Mouse (Mus musculus): ENCODE results near the gene Cand1. TPM values are rescaled to one million over a fixed set of nuclear protein-coding genes. Genes with fewer than 3 reads are reported as not detected.
A peak's percentile ranks its signal among the peaks of the same experiment; 100 is the strongest.

Cand1 gene
- total RNA-seq (2014; rRNA removed) = 84.9 and 116 TPM in 2 replicates
- 28.2 and 30.7 TPM in 2 replicates for polyA plus RNA-seq (2015; fragmentation: Nextera tagmentation; extraction: Ambion mirVana)

GRCm38 (mm10) chr10:119239969-119240721 is at the start of gene Cand1:
Cand1 (minus strand) TSS chr10:119240055.
- H3K9me3 ChIP-seq (ENCODE audit: low read length) = no peaks in the 10 kb centered on the region
- H3K4me2 ChIP-seq (ENCODE audit: low read depth, low read length, poor library complexity, severe bottlenecking) = peak within 1 kb of the TSS; percentile 77
- ATAC-seq (ENCODE audit: low FRiP score) (peak; percentile 99), DNase-seq (ENCODE audit: low spot score) (peak; percentile 99)
- no peak; the same call in 1 of the 2 replicates for TF ChIP-seq CTCF (IDR thresholded peaks at IDR 0.05)
- peak within 1 kb of the TSS; percentile 98 for H3K9ac ChIP-seq (replicated peaks; ENCODE audit: low read length, poor library complexity, severe bottlenecking)
- WGBS = 1% methylated on average over 63 of the region's 67 CpGs
- H3K36me3 ChIP-seq (ENCODE audit: insufficient read depth, low read length) = no peaks in the 10 kb centered on the region
- peak within 1 kb of the TSS; percentile 98 for H3K4me3 ChIP-seq (ENCODE audit: low read depth, low read length)
- peaks cover 9% of the 10 kb centered on the region for H3K4me1 ChIP-seq (ENCODE audit: insufficient read depth, low read length)
- H3K27ac ChIP-seq (ENCODE audit: low read depth, low read length) = peak within 1 kb of the TSS; percentile 96
- H3K27me3 ChIP-seq (ENCODE audit: insufficient read depth, low read length) = no peaks in the 10 kb centered on the region

- Histone ChIP-seq H3K27me3 (ENCODE audit: insufficient read depth, low read length) (no peaks in the 10 kb centered on the region), H3K4me3 (ENCODE audit: low read depth, low read length) (no peak overlapping the region), H3K9me3 (ENCODE audit: low read length) (no peaks in the 10 kb centered on the region), H3K9ac (replicated peaks; ENCODE audit: low read length, poor library complexity, severe bottlenecking) (no peak overlapping the region), H3K27ac (ENCODE audit: low read depth, low read length) (no peak overlapping the region), H3K4me2 (ENCODE audit: low read depth, low read length, poor library complexity, severe bottlenecking) (no peak overlapping the region), H3K4me1 (ENCODE audit: insufficient read depth, low read length) (no peaks in the 10 kb centered on the region), H3K36me3 (ENCODE audit: insufficient read depth, low read length) (no peaks in the 10 kb centered on the region)
- DNase-seq (ENCODE audit: low spot score) = no peak
- 93% methylated on average over 10 of the region's 10 CpGs for WGBS
- TF ChIP-seq CTCF (IDR thresholded peaks at IDR 0.05) = no peak
- ATAC-seq (ENCODE audit: low FRiP score) = no peak
Measured at GRCm38 (mm10) chr10:119278871-119279270, 39.0 kb upstream of the Cand1 start.

- ATAC-seq (ENCODE audit: low FRiP score) = no peak
Measured at GRCm38 (mm10) chr10:119274333-119274732, 34.5 kb upstream of the Cand1 start.

GRCm38 (mm10) chr10:119272536-119272935 is 32.7 kb upstream of the Cand1 start:
- no peak for ATAC-seq (ENCODE audit: low FRiP score)
- Histone ChIP-seq H3K4me2 (ENCODE audit: low read depth, low read length, poor library complexity, severe bottlenecking) (no peak overlapping the region), H3K27ac (ENCODE audit: low read depth, low read length) (no peak overlapping the region), H3K9ac (replicated peaks; ENCODE audit: low read length, poor library complexity, severe bottlenecking) (no peak overlapping the region), H3K9me3 (ENCODE audit: low read length) (no peaks in the 10 kb centered on the region), H3K4me1 (ENCODE audit: insufficient read depth, low read length) (no peaks in the 10 kb centered on the region), H3K36me3 (ENCODE audit: insufficient read depth, low read length) (no peaks in the 10 kb centered on the region), H3K4me3 (ENCODE audit: low read depth, low read length) (no peak overlapping the region), H3K27me3 (ENCODE audit: insufficient read depth, low read length) (no peaks in the 10 kb centered on the region)
- WGBS = 89% methylated on average over 10 of the region's 10 CpGs
- DNase-seq (ENCODE audit: low spot score) = no peak
- TF ChIP-seq CTCF (IDR thresholded peaks at IDR 0.05) = no peak

More at GRCm38 (mm10) chr10:119274333-119274732, 34.5 kb upstream of the Cand1 start:
- Histone ChIP-seq H3K4me3 (ENCODE audit: low read depth, low read length) (no peak overlapping the region), H3K4me1 (ENCODE audit: insufficient read depth, low read length) (no peaks in the 10 kb centered on the region), H3K9ac (replicated peaks; ENCODE audit: low read length, poor library complexity, severe bottlenecking) (no peak overlapping the region), H3K9me3 (ENCODE audit: low read length) (no peaks in the 10 kb centered on the region), H3K4me2 (ENCODE audit: low read depth, low read length, poor library complexity, severe bottlenecking) (no peak overlapping the region), H3K36me3 (ENCODE audit: insufficient read depth, low read length) (no peaks in the 10 kb centered on the region), H3K27me3 (ENCODE audit: insufficient read depth, low read length) (no peaks in the 10 kb centered on the region), H3K27ac (ENCODE audit: low read depth, low read length) (no peak overlapping the region)
- no peak for TF ChIP-seq CTCF (IDR thresholded peaks at IDR 0.05)
- WGBS = 90% methylated on average over 6 of the region's 6 CpGs
- DNase-seq (ENCODE audit: low spot score) = no peak

GRCm38 (mm10) chr10:119272005-119272404 is 32.1 kb upstream of the Cand1 start:
- WGBS = 93% methylated on average over 10 of the region's 10 CpGs
- no peak overlapping the region for H3K27ac ChIP-seq (ENCODE audit: low read depth, low read length)
- ATAC-seq (ENCODE audit: low FRiP score) (no peak), DNase-seq (ENCODE audit: low spot score) (no peak)
- TF ChIP-seq CTCF (IDR thresholded peaks at IDR 0.05) = no peak
- H3K4me2 ChIP-seq (ENCODE audit: low read depth, low read length, poor library complexity, severe bottlenecking) = no peak overlapping the region
- no peak overlapping the region for H3K4me3 ChIP-seq (ENCODE audit: low read depth, low read length)
- H3K27me3 ChIP-seq (ENCODE audit: insufficient read depth, low read length) = no peaks in the 10 kb centered on the region
- no peak overlapping the region for H3K9ac ChIP-seq (replicated peaks; ENCODE audit: low read length, poor library complexity, severe bottlenecking)
- H3K36me3 ChIP-seq (ENCODE audit: insufficient read depth, low read length) = no peaks in the 10 kb centered on the region
- H3K9me3 ChIP-seq (ENCODE audit: low read length) = no peaks in the 10 kb centered on the region
- H3K4me1 ChIP-seq (ENCODE audit: insufficient read depth, low read length) = no peaks in the 10 kb centered on the region

GRCm38 (mm10) chr10:119271101-119271500 is 31.2 kb upstream of the Cand1 start:
- H3K27me3 ChIP-seq (ENCODE audit: insufficient read depth, low read length) = no peaks in the 10 kb centered on the region
- no peaks in the 10 kb centered on the region for H3K36me3 ChIP-seq (ENCODE audit: insufficient read depth, low read length)
- DNase-seq (ENCODE audit: low spot score) (no peak), ATAC-seq (ENCODE audit: low FRiP score) (no peak)
- H3K4me3 ChIP-seq (ENCODE audit: low read depth, low read length) = no peak overlapping the region
- no peak overlapping the region for H3K27ac ChIP-seq (ENCODE audit: low read depth, low read length)
- 84% methylated on average over 10 of the region's 10 CpGs for WGBS
- H3K9ac ChIP-seq (replicated peaks; ENCODE audit: low read length, poor library complexity, severe bottlenecking) = no peak overlapping the region
- no peaks in the 10 kb centered on the region for H3K9me3 ChIP-seq (ENCODE audit: low read length)
- H3K4me1 ChIP-seq (ENCODE audit: insufficient read depth, low read length) = no peaks in the 10 kb centered on the region
- no peak overlapping the region for H3K4me2 ChIP-seq (ENCODE audit: low read depth, low read length, poor library complexity, severe bottlenecking)
- TF ChIP-seq CTCF (IDR thresholded peaks at IDR 0.05) = no peak
